Mouse (Mus musculus) neural tube, embryonic 14.5 days (tissue): ENCODE measurements around the gene Ppp4r3b. TPM values are rescaled to one million over a fixed set of nuclear protein-coding genes. Genes with fewer than 3 reads are reported as not detected.

Experiments
- ATAC-seq: fragments of 200-750 bp; cut with Nextera tagmentation; 2 replicates; pipeline ENCODE4 v1.8.0; 2017; ENCODE audit warnings: low read depth, mild to moderate bottlenecking, moderate TSS enrichment, moderate library complexity
- H3K27ac ChIP-seq: fragments of 300-500 bp; sonication (generic); 2 replicates; pipeline ENCODE4 v1.5.1; 2014; ENCODE audit warnings: low read depth, mild to moderate bottlenecking, control low read depth, low read length, moderate library complexity, mixed read lengths
- H3K27me3 ChIP-seq: fragments of 300-500 bp; sonication (generic); 2 replicates; pipeline ENCODE4 v1.6.1; 2014; ENCODE audit warnings: low read length; ENCODE audit not compliant: control insufficient read depth, insufficient read depth
- H3K36me3 ChIP-seq: fragments of 300-500 bp; sonication (generic); 2 replicates; pipeline ENCODE4 v1.6.1; 2014; ENCODE audit warnings: low read length, mixed read lengths; ENCODE audit not compliant: control insufficient read depth, insufficient read depth
- H3K4me1 ChIP-seq: fragments of 300-500 bp; sonication (generic); 2 replicates; pipeline ENCODE4 v1.6.1; 2014; ENCODE audit warnings: low read length; ENCODE audit not compliant: control insufficient read depth, insufficient read depth
- H3K4me2 ChIP-seq: fragments of 300-500 bp; sonication (generic); 2 replicates; pipeline ENCODE4 v1.6.1; 2014; ENCODE audit warnings: mild to moderate bottlenecking, low read depth, low read length, control low read depth
- H3K4me3 ChIP-seq: fragments of 300-500 bp; sonication (generic); 2 replicates; pipeline ENCODE4 v1.5.1; 2014; ENCODE audit warnings: low read depth, low read length, control low read depth, mixed read lengths
- H3K9ac ChIP-seq: fragments of 300-500 bp; sonication (generic); replicated peaks from 2 replicates; pipeline ENCODE4 v1.6.1; 2014; ENCODE audit warnings: low read depth, mild to moderate bottlenecking, control low read depth, low read length, mixed read lengths
- H3K9me3 ChIP-seq: fragments of 300-500 bp; sonication (generic); 2 replicates; pipeline ENCODE4 v1.6.1; 2016; ENCODE audit warnings: low read length; ENCODE audit not compliant: control insufficient read depth
- WGBS: fragments of 180-500 bp; shearing (Covaris S2); extraction: QIAGEN DNeasy Blood & Tissue Kit; methylation state at CpG from one replicate; pipeline ENCODE4 v1.1.7; 2014; 5-methylcytosine and 5-hydroxymethylcytosine counted together
- polyA plus RNA-seq: library from polyadenylated mRNA; unstranded; fragments of >200 nt; fragmentation: Nextera tagmentation; extraction: Ambion mirVana; gene quantifications from 2 replicates; pipeline ENCODE4 v1.2.1, GENCODE M21; 2014

Gene Ppp4r3b
- polyA plus RNA-seq, 1 experiment from 2014 or later, result 62.0 TPM

DNA sequence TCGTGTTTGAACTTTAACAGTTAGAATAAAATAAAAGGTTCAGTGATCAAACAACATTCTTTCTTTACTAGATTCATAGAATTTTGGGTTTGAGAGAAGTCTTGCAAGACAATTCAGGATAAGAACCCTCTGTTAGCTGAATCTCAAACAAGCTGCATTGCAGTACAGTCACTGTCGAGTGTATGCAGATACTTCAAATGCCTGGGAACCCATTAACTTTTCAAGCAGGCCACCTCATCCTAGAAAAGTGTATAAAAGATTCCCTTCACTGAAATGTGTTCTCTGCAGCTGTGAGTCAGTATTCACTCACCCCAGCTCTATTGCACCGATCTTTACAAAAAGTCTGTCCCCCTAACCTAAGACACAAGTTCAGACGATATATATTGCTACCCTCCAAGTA lies 73.3 kb downstream of the Ppp4r3b start:
- H3K4me2 ChIP-seq, result peak overlapping the region; percentile 92
- H3K9me3 ChIP-seq, result no peaks in the 10 kb centered on the region
- WGBS, result 60% methylated on average over 4 of the region's 4 CpGs
- peaks cover 4% of the 10 kb centered on the region; the same call in 1 of the 2 replicates for H3K36me3 ChIP-seq
- H3K9ac ChIP-seq, result peak overlapping the region; percentile 65; the same call in 1 of the 2 replicates
- no peaks in the 10 kb centered on the region for H3K27me3 ChIP-seq
- peak overlapping the region; percentile 84 for H3K4me3 ChIP-seq
- peaks cover 12% of the 10 kb centered on the region for H3K4me1 ChIP-seq
- no peak for ATAC-seq
- H3K27ac ChIP-seq, result no peak overlapping the region

DNA sequence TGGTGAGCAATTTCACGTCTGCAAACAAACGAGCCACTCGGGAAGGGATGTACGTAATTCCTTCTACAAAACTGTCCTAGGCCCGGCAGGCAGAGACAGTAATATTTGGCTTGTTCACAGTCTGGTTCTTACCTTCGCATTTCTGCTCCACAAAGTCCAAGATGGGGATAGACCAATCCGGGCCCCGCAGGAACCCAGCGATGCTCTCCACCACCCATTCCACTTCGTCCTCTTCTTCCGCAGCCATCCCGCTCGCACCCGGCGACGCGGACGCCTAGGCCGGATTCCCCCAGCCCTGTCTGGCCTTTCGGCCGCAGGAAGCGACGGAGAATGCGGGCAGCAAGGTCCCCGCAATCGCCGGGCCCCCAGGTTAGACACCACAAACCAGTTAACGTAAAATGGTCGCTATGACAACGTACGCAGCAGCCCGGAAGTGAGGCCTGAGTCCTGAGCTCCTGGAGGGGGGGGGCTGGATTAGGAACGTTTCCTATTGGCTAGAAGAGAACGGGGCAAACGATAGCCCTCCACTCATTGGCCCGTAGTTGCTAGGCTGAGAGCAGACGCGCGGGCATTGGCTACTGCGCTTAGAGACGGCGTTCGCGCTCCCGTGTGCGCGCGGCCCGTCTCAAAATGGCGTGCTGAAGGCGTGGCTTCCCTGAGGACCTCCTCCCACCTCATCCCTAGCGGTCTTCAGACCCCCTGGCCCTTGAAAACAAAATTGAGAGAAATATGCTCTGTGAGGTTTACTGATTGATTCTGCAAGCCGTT lies 74.4 kb downstream of the Ppp4r3b start, which contains the start of gene Cfap36:
Gene Cfap36, minus strand, starts transcription at position 527 of the 768 bp plus-strand sequence.
- Histone ChIP-seq H3K27me3 (no peaks in the 10 kb centered on the region), H3K27ac (peak within 1 kb of the TSS; percentile 87), H3K4me2 (peak within 1 kb of the TSS; percentile 92), H3K9me3 (no peaks in the 10 kb centered on the region), H3K9ac (peak within 1 kb of the TSS; percentile 65), H3K4me1 (peaks cover 12% of the 10 kb centered on the region), H3K36me3 (peaks cover 4% of the 10 kb centered on the region; the same call in 1 of the 2 replicates), H3K4me3 (peak within 1 kb of the TSS; percentile 84)
- WGBS, result 1% methylated on average over 53 of the region's 53 CpGs
- ATAC-seq, result peak; percentile 100

DNA sequence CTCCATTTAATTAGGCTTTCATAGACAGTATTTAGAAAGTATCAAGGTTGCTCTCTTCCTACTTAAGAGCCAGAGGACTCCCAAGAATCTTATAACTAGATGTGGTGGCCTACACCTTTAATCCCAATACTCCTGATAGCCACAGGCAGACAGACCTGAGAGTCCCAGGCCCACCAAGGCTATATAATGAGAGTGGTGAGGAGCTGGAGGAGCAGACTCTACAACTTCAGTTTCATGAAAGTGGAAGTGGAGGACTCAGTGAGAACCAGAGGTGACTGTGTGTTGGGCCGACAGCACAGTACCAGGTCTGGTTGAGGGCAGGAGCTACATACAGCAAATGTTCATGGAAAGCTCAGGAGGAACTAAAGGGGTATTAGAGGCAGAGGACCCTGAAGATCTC lies 75.0 kb downstream of the Ppp4r3b start:
- no peak overlapping the region for H3K27ac ChIP-seq
- WGBS, result 93% methylated on average over 1 of the region's 1 CpGs
- peak; percentile 25 for ATAC-seq

DNA sequence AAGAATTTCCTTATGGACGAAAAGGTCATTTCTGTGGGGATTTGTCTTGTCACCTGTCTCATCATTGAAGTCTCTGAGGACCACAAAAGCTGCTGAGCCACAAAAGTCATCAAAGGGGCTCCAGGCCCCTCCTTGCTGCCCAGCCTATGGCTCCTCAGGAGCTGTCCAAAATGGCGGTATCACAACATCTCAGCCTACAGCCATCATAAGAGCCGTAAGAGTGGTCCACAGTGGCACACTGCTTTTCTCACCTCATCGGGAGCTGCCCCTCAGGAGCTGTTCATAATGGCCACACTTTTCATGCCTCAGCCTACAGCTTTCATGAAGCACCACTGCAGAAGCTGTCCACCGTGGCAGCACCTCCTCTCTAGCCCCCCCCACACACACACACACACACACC lies 75.7 kb downstream of the Ppp4r3b start:
- ATAC-seq, result no peak
- peaks cover 12% of the 10 kb centered on the region for H3K4me1 ChIP-seq
- H3K9me3 ChIP-seq, result no peaks in the 10 kb centered on the region
- H3K36me3 ChIP-seq, result peaks cover 4% of the 10 kb centered on the region; the same call in 1 of the 2 replicates
- 95% methylated on average over 5 of the region's 5 CpGs for WGBS
- no peak overlapping the region for H3K9ac ChIP-seq
- H3K4me3 ChIP-seq, result no peak overlapping the region
- H3K27me3 ChIP-seq, result no peaks in the 10 kb centered on the region
- no peak overlapping the region for H3K4me2 ChIP-seq
- no peak overlapping the region for H3K27ac ChIP-seq

More for the DNA sequence above, 75.0 kb downstream of the Ppp4r3b start:
- Histone ChIP-seq H3K27me3 (no peaks in the 10 kb centered on the region), H3K9me3 (no peaks in the 10 kb centered on the region), H3K36me3 (peaks cover 4% of the 10 kb centered on the region; the same call in 1 of the 2 replicates), H3K4me2 (peak overlapping the region; percentile 9; the same call in 1 of the 2 replicates), H3K9ac (no peak overlapping the region), H3K4me3 (peak overlapping the region; percentile 84), H3K4me1 (peaks cover 12% of the 10 kb centered on the region)

DNA sequence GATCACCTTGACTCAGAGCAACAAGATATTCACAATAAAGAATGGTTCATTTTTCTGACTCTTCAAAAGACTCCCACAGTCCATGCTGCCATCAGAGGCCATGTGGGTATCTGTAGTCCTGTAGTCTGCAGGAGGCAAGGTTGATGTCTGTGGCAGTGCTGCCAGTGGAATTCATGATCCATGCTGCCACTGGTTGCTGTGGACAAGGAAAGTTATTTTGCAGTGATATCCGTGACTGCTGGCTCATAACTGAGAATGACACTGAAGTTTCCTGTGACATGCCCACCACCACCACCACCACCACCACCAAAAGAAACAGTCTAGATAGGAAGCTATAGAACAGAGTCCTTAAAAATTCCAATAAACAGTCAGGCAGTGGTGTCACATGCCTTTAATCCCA lies 82.0 kb downstream of the Ppp4r3b start:
- no peak overlapping the region for H3K4me2 ChIP-seq
- no peak for ATAC-seq
- H3K4me3 ChIP-seq, result no peak overlapping the region
- no peaks in the 10 kb centered on the region for H3K9me3 ChIP-seq
- H3K27me3 ChIP-seq, result no peaks in the 10 kb centered on the region
- H3K4me1 ChIP-seq, result no peaks in the 10 kb centered on the region
- WGBS, result 74% methylated on average over 1 of the region's 1 CpGs
- H3K9ac ChIP-seq, result no peak overlapping the region
- H3K36me3 ChIP-seq, result no peaks in the 10 kb centered on the region
- no peak overlapping the region for H3K27ac ChIP-seq

DNA sequence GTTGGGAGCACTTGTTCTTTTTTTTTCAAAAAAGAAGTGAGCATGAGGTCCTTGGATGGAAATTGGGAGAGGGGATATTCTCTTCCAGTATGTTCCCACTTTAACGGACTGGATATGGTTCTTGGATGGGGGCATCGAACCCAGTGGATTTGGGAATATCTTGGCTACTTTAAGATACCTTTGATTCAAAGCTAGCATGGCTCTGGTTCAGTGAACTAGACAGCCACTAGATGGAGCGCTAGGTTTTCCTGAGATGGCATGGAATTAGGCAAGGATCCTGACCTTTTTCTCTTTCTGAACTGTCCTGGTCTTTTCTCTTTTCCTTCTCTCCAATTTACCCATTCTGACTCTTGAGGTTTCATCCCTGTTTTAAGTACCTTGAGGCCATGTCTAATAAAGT lies 95.1 kb downstream of the Ppp4r3b start:
- H3K36me3 ChIP-seq, result no peaks in the 10 kb centered on the region
- ATAC-seq, result peak; percentile 79; the same call in 1 of the 2 replicates
- H3K27me3 ChIP-seq, result no peaks in the 10 kb centered on the region
- no peak overlapping the region for H3K4me3 ChIP-seq
- no peaks in the 10 kb centered on the region for H3K4me1 ChIP-seq
- no peak overlapping the region for H3K4me2 ChIP-seq
- H3K27ac ChIP-seq, result no peak overlapping the region
- WGBS, result 26% methylated on average over 3 of the region's 3 CpGs
- H3K9ac ChIP-seq, result no peak overlapping the region
- no peaks in the 10 kb centered on the region for H3K9me3 ChIP-seq

Other genes starting within 250 kb of the Ppp4r3b start
- gene Pnpt1, start 42.1 kb upstream of the Ppp4r3b start, polyA plus RNA-seq, result 28.2 and 28.3 TPM in 2 replicates
- 123 and 141 TPM in 2 replicates for gene Cfap36, start 74.5 kb downstream of the Ppp4r3b start, polyA plus RNA-seq
- 68.2 and 75.1 TPM in 2 replicates for gene Ccdc88a, start 200.8 kb downstream of the Ppp4r3b start, polyA plus RNA-seq